Mouse (Mus musculus) liver, adult 2 months (tissue): ENCODE data around the gene Tcte1. TPM values are rescaled to one million over a fixed set of nuclear protein-coding genes. Genes with fewer than 3 reads are reported as not detected.

Source experiments
- DNase-seq: peaks from one replicate; pipeline ENCODE4 v3.0.0-alpha.2; 2011; ENCODE audit warnings: low read depth, low spot score; ENCODE audit errors: extremely low read depth
- H3K27ac ChIP-seq: fragments of 200-500 bp; replicated peaks from 2 replicates; pipeline ENCODE4 v1.5.1; 2012; ENCODE audit warnings: low read depth, mild to moderate bottlenecking, control low read depth, inconsistent platforms, low read length; ENCODE audit not compliant: insufficient read depth
- H3K27me3 ChIP-seq: fragments of 200-500 bp; 2 replicates; pipeline ENCODE4 v1.6.1; 2012; ENCODE audit warnings: mild to moderate bottlenecking, moderate library complexity, low read length, inconsistent platforms; ENCODE audit not compliant: control insufficient read depth, insufficient read depth
- H3K36me3 ChIP-seq: fragments of 200-500 bp; 2 replicates; pipeline ENCODE4 v1.6.1; 2012; ENCODE audit warnings: low read length, inconsistent platforms; ENCODE audit not compliant: control insufficient read depth, insufficient read depth
- H3K4me1 ChIP-seq: fragments of 200-500 bp; 2 replicates; pipeline ENCODE4 v1.6.1; 2011; ENCODE audit warnings: low read length; ENCODE audit not compliant: control insufficient read depth, insufficient read depth
- H3K4me3 ChIP-seq: fragments of 200-500 bp; 2 replicates; pipeline ENCODE4 v1.5.1; 2011; ENCODE audit warnings: low read depth, mild to moderate bottlenecking, control low read depth, low read length, moderate library complexity; ENCODE audit not compliant: insufficient read depth
- H3K79me2 ChIP-seq: fragments of 200-500 bp; 2 replicates; pipeline ENCODE4 v1.6.1; 2012; ENCODE audit warnings: inconsistent platforms, mild to moderate bottlenecking, low read length, moderate library complexity; ENCODE audit not compliant: control insufficient read depth, insufficient read depth
- H3K9ac ChIP-seq: fragments of 200-500 bp; 2 replicates; pipeline ENCODE4 v1.6.1; 2012; ENCODE audit warnings: low read depth, mild to moderate bottlenecking, control low read depth, inconsistent platforms, low read length
- CTCF ChIP-seq: fragments of 200-500 bp; IDR thresholded peaks from 2 replicates; pipeline ENCODE4 v1.5.1; 2011; ENCODE audit warnings: low read depth, low read length, control low read depth
- POLR2A ChIP-seq: fragments of 200-500 bp; IDR thresholded peaks from 2 replicates; pipeline ENCODE4 v1.6.1; 2011; ENCODE audit warnings: low read length, control low read depth; ENCODE audit not compliant: insufficient read depth; ENCODE audit errors: extremely low read depth
- WGBS: fragments of 180-500 bp; shearing (Covaris S2); methylation state at CpG from one replicate; pipeline ENCODE4 v1.1.7; 2018; 5-methylcytosine and 5-hydroxymethylcytosine counted together
- polyA plus RNA-seq: library from polyadenylated mRNA; depleted of rRNA; stranded (reverse); fragments of >200 nt; gene quantifications from 2 replicates; pipeline ENCODE4 v1.2.3, GENCODE M21; 2012
- total RNA-seq: library from RNA; depleted of rRNA; stranded (reverse); fragments of >200 nt; gene quantifications from 2 replicates; pipeline ENCODE4 v1.2.3, GENCODE M21; 2014

Gene Tcte1
- total and polyA plus RNA-seq, 2 experiments = not detected

- WGBS = under 1% methylated on average over 41 of the region's 41 CpGs
- Histone ChIP-seq H3K27me3 (no peaks in the 10 kb centered on the region), H3K79me2 (peaks cover 8% of the 10 kb centered on the region), H3K9ac (peak within 1 kb of the TSS; percentile 95), H3K4me3 (peak within 1 kb of the TSS; percentile 72), H3K27ac (peak within 1 kb of the TSS; percentile 99), H3K36me3 (peaks cover 35% of the 10 kb centered on the region), H3K4me1 (peaks cover 27% of the 10 kb centered on the region)
- peak; percentile 84 for DNase-seq
- peak; percentile 99 for TF ChIP-seq POLR2A
- TF ChIP-seq CTCF = no peak
Measured at GRCm38 (mm10) chr17:45573087-45573779, 50.0 kb downstream of the Tcte1 start, which contains the start of gene Hsp90ab1. Hsp90ab1 (minus strand) TSS chr17:45573271.

- H3K4me3 ChIP-seq = peak overlapping the region; percentile 72
- WGBS = under 1% methylated on average over 17 of the region's 18 CpGs
- peak overlapping the region; percentile 99 for H3K27ac ChIP-seq
- H3K4me1 ChIP-seq = peaks cover 27% of the 10 kb centered on the region
- H3K27me3 ChIP-seq = no peaks in the 10 kb centered on the region
- peak overlapping the region; percentile 95 for H3K9ac ChIP-seq
- peaks cover 30% of the 10 kb centered on the region for H3K36me3 ChIP-seq
- H3K79me2 ChIP-seq = peaks cover 8% of the 10 kb centered on the region
- DNase-seq = peak; percentile 85
- TF ChIP-seq POLR2A = 0 out of 2 replicates have a peak, but pooled peaks have one; percentile 38
- TF ChIP-seq CTCF = no peak
Measured at GRCm38 (mm10) chr17:45573780-45574123, 50.5 kb downstream of the Tcte1 start.

GRCm38 (mm10) chr17:45574129-45574761 is 51.0 kb downstream of the Tcte1 start:
- Histone ChIP-seq H3K27ac (peak overlapping the region; percentile 99), H3K4me1 (peaks cover 23% of the 10 kb centered on the region), H3K9ac (peak overlapping the region; percentile 95), H3K79me2 (peaks cover 8% of the 10 kb centered on the region), H3K36me3 (peaks cover 25% of the 10 kb centered on the region), H3K27me3 (no peaks in the 10 kb centered on the region), H3K4me3 (peak overlapping the region; percentile 72)
- DNase-seq = peak; percentile 79
- TF ChIP-seq CTCF = no peak
- 0 out of 2 replicates have a peak, but pooled peaks have one; percentile 12 for TF ChIP-seq POLR2A
- 2% methylated on average over 17 of the region's 17 CpGs for WGBS

- Histone ChIP-seq H3K4me1 (peaks cover 17% of the 10 kb centered on the region), H3K79me2 (peaks cover 8% of the 10 kb centered on the region), H3K9ac (no peak overlapping the region), H3K4me3 (no peak overlapping the region), H3K36me3 (peaks cover 14% of the 10 kb centered on the region), H3K27me3 (no peaks in the 10 kb centered on the region), H3K27ac (peak overlapping the region; percentile 99)
- TF ChIP-seq POLR2A = no peak
- TF ChIP-seq CTCF = no peak
- no peak for DNase-seq
- WGBS = 91% methylated on average over 8 of the region's 8 CpGs
Measured at GRCm38 (mm10) chr17:45575123-45575897, 52.1 kb downstream of the Tcte1 start.

GRCm38 (mm10) chr17:45578242-45578641 is 55.0 kb downstream of the Tcte1 start:
- Histone ChIP-seq H3K4me1 (peaks cover 8% of the 10 kb centered on the region), H3K27ac (no peak overlapping the region), H3K4me3 (no peak overlapping the region), H3K9ac (no peak overlapping the region), H3K36me3 (no peaks in the 10 kb centered on the region), H3K79me2 (no peaks in the 10 kb centered on the region), H3K27me3 (no peaks in the 10 kb centered on the region)
- TF ChIP-seq CTCF (no peak), POLR2A (no peak)
- DNase-seq = no peak
- 72% methylated on average over 5 of the region's 5 CpGs for WGBS

- peak; percentile 31; the same call in 1 of the 2 replicates for TF ChIP-seq CTCF
- no peak for TF ChIP-seq POLR2A
- Histone ChIP-seq H3K36me3 (no peaks in the 10 kb centered on the region), H3K4me1 (peaks cover 11% of the 10 kb centered on the region), H3K4me3 (no peak overlapping the region), H3K27me3 (no peaks in the 10 kb centered on the region), H3K79me2 (no peaks in the 10 kb centered on the region), H3K9ac (no peak overlapping the region), H3K27ac (no peak overlapping the region)
- DNase-seq = peak; percentile 43
- WGBS = 70% methylated on average over 7 of the region's 7 CpGs
Measured at GRCm38 (mm10) chr17:45578843-45579242, 55.6 kb downstream of the Tcte1 start.
